Mouse (Mus musculus) large intestine, adult 2 months (tissue): ENCODE results near the gene Gapdhs. TPM values are rescaled to one million over a fixed set of nuclear protein-coding genes. Genes with fewer than 3 reads are reported as not detected.

Source experiments
- DNase-seq: peaks from one replicate; pipeline ENCODE4 v3.0.0-alpha.2; 2012; ENCODE audit warnings: low read depth, low spot score
- WGBS: fragments of 180-500 bp; shearing (Covaris S2); methylation state at CpG from one replicate; pipeline ENCODE4 v1.1.7; 2018; 5-methylcytosine and 5-hydroxymethylcytosine counted together
- polyA plus RNA-seq: library from polyadenylated mRNA; depleted of rRNA; stranded (reverse); fragments of >200 nt; gene quantifications from 2 replicates; pipeline ENCODE4 v1.2.3, GENCODE M21; 2012; rRNA removed

Gene Gapdhs
- polyA plus RNA-seq, 1 experiment = not detected

- DNase-seq = no peak
- WGBS = 22% methylated on average over 5 of the region's 5 CpGs
Measured at GRCm38 (mm10) chr7:30698101-30698500, 45.4 kb downstream of the Gapdhs start.

- WGBS = 59% methylated on average over 6 of the region's 6 CpGs
- no peak for DNase-seq
Measured at GRCm38 (mm10) chr7:30688325-30688724, 55.2 kb downstream of the Gapdhs start.

- no peak for DNase-seq
- WGBS = 83% methylated on average over 2 of the region's 2 CpGs
Measured at GRCm38 (mm10) chr7:30683425-30683824, 60.1 kb downstream of the Gapdhs start.

DNA sequence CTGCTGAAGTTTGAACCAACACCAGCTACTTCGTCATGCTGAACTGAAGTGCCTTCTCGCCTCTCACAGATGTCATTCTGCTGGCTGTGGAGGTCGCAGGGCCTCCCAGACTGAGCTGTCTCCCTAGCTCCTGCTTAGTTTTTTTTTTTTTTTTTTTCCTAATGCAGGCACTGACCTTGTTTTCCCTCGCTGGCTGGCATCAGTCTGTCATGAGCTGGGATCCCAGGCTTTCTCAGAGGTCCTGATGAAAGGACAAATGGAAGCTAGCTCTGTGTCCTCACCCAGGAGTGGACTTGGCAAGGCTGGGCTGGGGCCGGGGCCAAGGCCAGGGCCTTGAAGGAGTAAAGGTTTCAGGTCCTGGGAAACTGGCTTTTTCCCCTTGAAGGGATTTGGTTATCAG lies 61.6 kb downstream of the Gapdhs start:
- no peak for DNase-seq
- WGBS = 49% methylated on average over 5 of the region's 5 CpGs

Other genes starting within 250 kb of the Gapdhs start
- gene Arhgap33, start 208.6 kb downstream of the Gapdhs start, polyA plus RNA-seq = 5.1 and 9.4 TPM in 2 replicates
- gene Hspb6, start 191.5 kb downstream of the Gapdhs start, polyA plus RNA-seq = 84.8 and 94.7 TPM in 2 replicates
- gene Proser3, start 191.4 kb downstream of the Gapdhs start, polyA plus RNA-seq = 4.3 and 7.3 TPM in 2 replicates
- 44.9 and 45.8 TPM in 2 replicates for gene Lin37, start 183.8 kb downstream of the Gapdhs start, polyA plus RNA-seq
- 46.2 and 48.2 TPM in 2 replicates for gene U2af1l4, start 180.4 kb downstream of the Gapdhs start, polyA plus RNA-seq
- gene Gm49396, start 180.3 kb downstream of the Gapdhs start, polyA plus RNA-seq = 2.1 TPM in 2 replicates
- gene Psenen, start 180.1 kb downstream of the Gapdhs start, polyA plus RNA-seq = 186 and 239 TPM in 2 replicates
- gene Igflr1, start 178.3 kb downstream of the Gapdhs start, polyA plus RNA-seq = 9.2 and 10.3 TPM in 2 replicates
- gene Kmt2b, start 155.0 kb downstream of the Gapdhs start, polyA plus RNA-seq = 31.5 and 37.2 TPM in 2 replicates
- 2.1 and 2.2 TPM in 2 replicates for gene Zbtb32, start 144.8 kb downstream of the Gapdhs start, polyA plus RNA-seq
- 6.7 and 8.0 TPM in 2 replicates for gene Upk1a, start 130.8 kb downstream of the Gapdhs start, polyA plus RNA-seq
- 933 and 1,035 TPM in 2 replicates for gene Cox6b1, start 117.5 kb downstream of the Gapdhs start, polyA plus RNA-seq
- gene Etv2, start 107.8 kb downstream of the Gapdhs start, polyA plus RNA-seq = not detected in 2 replicates
- gene Rbm42, start 93.4 kb downstream of the Gapdhs start, polyA plus RNA-seq = 52.1 and 56.3 TPM in 2 replicates
- 10.0 and 12.7 TPM in 2 replicates for gene Haus5, start 78.7 kb downstream of the Gapdhs start, polyA plus RNA-seq
- gene Pmis2, start 72.1 kb downstream of the Gapdhs start, polyA plus RNA-seq = not detected in 2 replicates
- 0.79 and 1.9 TPM in 2 replicates for gene 2200002J24Rik, start 44.8 kb downstream of the Gapdhs start, polyA plus RNA-seq
- gene Atp4a, start 31.5 kb downstream of the Gapdhs start, polyA plus RNA-seq = 0.71 and 1.2 TPM in 2 replicates
- 227 and 258 TPM in 2 replicates for gene Tmem147, start 14.1 kb downstream of the Gapdhs start, polyA plus RNA-seq
- gene Sbsn, start 7.8 kb upstream of the Gapdhs start, polyA plus RNA-seq = 0.69 and 0.73 TPM in 2 replicates
- 3.4 and 4.9 TPM in 2 replicates for gene Dmkn, start 20.1 kb upstream of the Gapdhs start, polyA plus RNA-seq
- 0.41 TPM in 1 of 2 replicates, not detected in the other for gene Krtdap, start 44.2 kb upstream of the Gapdhs start, polyA plus RNA-seq
- 11.1 and 13.6 TPM in 2 replicates for gene Ffar2, start 80.1 kb upstream of the Gapdhs start, polyA plus RNA-seq
- 1.6 and 2.7 TPM in 2 replicates for gene Ffar3, start 112.5 kb upstream of the Gapdhs start, polyA plus RNA-seq
- gene Ffar1, start 117.9 kb upstream of the Gapdhs start, polyA plus RNA-seq = 1.5 TPM in 2 replicates
- 15.1 and 20.1 TPM in 2 replicates for gene Cd22, start 136.7 kb upstream of the Gapdhs start, polyA plus RNA-seq
- 0.51 and 1.2 TPM in 2 replicates for gene Mag, start 171.2 kb upstream of the Gapdhs start, polyA plus RNA-seq
- gene Hamp2, start 181.0 kb upstream of the Gapdhs start, polyA plus RNA-seq = 0.61 and 0.71 TPM in 2 replicates
- 1.7 and 3.2 TPM in 2 replicates for gene Hamp, start 200.4 kb upstream of the Gapdhs start, polyA plus RNA-seq
- 55.1 and 74.9 TPM in 2 replicates for gene Usf2, start 213.1 kb upstream of the Gapdhs start, polyA plus RNA-seq
- 392 and 435 TPM in 2 replicates for gene Lsr, start 229.8 kb upstream of the Gapdhs start, polyA plus RNA-seq
- gene Fam187b, start 230.1 kb upstream of the Gapdhs start, polyA plus RNA-seq = 12.1 and 13.5 TPM in 2 replicates